16 mouse cellular contexts compared by ENCODE assay signal in the genomic region with DNA sequence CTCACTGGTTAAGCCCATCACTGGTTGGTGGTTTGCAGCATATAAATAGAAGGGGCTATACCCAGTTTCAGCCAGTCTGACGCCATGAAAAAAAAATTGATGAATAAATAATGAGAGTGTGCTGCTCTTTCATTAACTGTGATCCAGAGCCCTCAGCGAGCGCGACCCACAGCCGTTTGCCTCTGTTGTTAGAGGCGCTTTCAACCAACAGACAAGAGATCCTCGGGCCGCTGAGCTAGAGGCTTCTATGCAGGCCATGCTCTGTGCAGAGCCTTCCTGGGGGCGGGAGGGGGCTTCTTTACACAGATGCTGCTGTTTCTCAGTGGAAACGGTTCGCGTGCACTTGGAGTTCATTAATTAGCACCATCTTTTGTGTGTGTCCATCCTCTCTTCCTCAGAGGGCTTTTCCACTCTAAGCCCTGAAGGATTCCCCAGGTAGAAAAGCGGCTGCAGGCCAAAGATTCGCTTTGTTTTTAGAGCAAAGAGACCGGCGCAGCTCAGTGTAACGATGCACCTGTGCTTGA.
DNase-seq lines count a peak whose midpoint lies in the region; ATAC-seq lines count a peak whose summit lies in the region.
"Had no signal": no experiment of that assay in that cellular context is flagged by ENCODE, and none has a peak within 500 bp of the region (broad histone marks: within the 10 kb centered on the region; RNA-seq: fewer than 3 reads in every experiment).

No protein-coding gene starts in this region.

- H3K9me3 ChIP-seq in hindbrain, embryonic 10.5 days, result no peaks in the 10 kb centered on the region
- H3K9me3 ChIP-seq in hindbrain, embryonic 16.5 days (ENCODE audit: control insufficient read depth, low read length), result no peaks in the 10 kb centered on the region
- no peaks in the 10 kb centered on the region for H3K9me3 ChIP-seq in forebrain, embryonic 11.5 days (ENCODE audit: control insufficient read depth, low read length)
- H3K9me3 ChIP-seq in hindbrain, embryonic 14.5 days (ENCODE audit: control insufficient read depth, low read length), result no peaks in the 10 kb centered on the region
- H3K9me3 ChIP-seq: liver, embryonic 13.5 days had no signal

- H3K4me1 ChIP-seq in hindbrain, embryonic 10.5 days (replicated peaks), result peaks cover 26% of the 10 kb centered on the region
- peaks cover 5% of the 10 kb centered on the region for H3K4me1 ChIP-seq in hindbrain, embryonic 16.5 days (ENCODE audit: control insufficient read depth, insufficient read depth, low read depth, low read length)
- H3K4me1 ChIP-seq in forebrain, embryonic 11.5 days (replicated peaks; ENCODE audit: control insufficient read depth, insufficient read depth, low read length), result peaks cover 4% of the 10 kb centered on the region; the same call in 1 of the 2 replicates
- H3K4me1 ChIP-seq in hindbrain, embryonic 14.5 days (replicated peaks; ENCODE audit: control insufficient read depth, insufficient read depth, low read length), result peaks cover 3% of the 10 kb centered on the region; the same call in 1 of the 2 replicates
- H3K4me1 ChIP-seq: liver, embryonic 13.5 days; megakaryocyte, embryonic 14.5 days had no signal

- H3K9ac ChIP-seq in hindbrain, embryonic 16.5 days (ENCODE audit: low read depth, low read length), result no peak overlapping the region
- H3K9ac ChIP-seq in forebrain, embryonic 11.5 days (ENCODE audit: low read length), result no peak overlapping the region
- H3K9ac ChIP-seq in hindbrain, embryonic 14.5 days, result no peak overlapping the region
- H3K9ac ChIP-seq: liver, embryonic 13.5 days had no signal

- peaks cover 15% of the 10 kb centered on the region for H3K27me3 ChIP-seq in hindbrain, embryonic 10.5 days (ENCODE audit: insufficient read depth, poor library complexity, severe bottlenecking)
- no peaks in the 10 kb centered on the region for H3K27me3 ChIP-seq in hindbrain, embryonic 16.5 days (replicated peaks; ENCODE audit: control insufficient read depth, insufficient read depth, low read length)
- no peaks in the 10 kb centered on the region for H3K27me3 ChIP-seq in forebrain, embryonic 11.5 days (ENCODE audit: control insufficient read depth, insufficient read depth, low read length)
- H3K27me3 ChIP-seq in hindbrain, embryonic 14.5 days (ENCODE audit: control insufficient read depth, insufficient read depth, low read length), result no peaks in the 10 kb centered on the region
- H3K27me3 ChIP-seq: liver, embryonic 13.5 days; megakaryocyte, embryonic 14.5 days had no signal

- 68% methylated on average over 17 of the region's 17 CpGs for WGBS in hindbrain, embryonic 10.5 days
- WGBS in hindbrain, embryonic 16.5 days, result 41% methylated on average over 17 of the region's 17 CpGs
- WGBS in forebrain, embryonic 11.5 days, result 44% methylated on average over 17 of the region's 17 CpGs
- 37% methylated on average over 17 of the region's 17 CpGs for WGBS in hindbrain, embryonic 14.5 days

- no peak for ATAC-seq in hindbrain, embryonic 16.5 days
- ATAC-seq in forebrain, embryonic 11.5 days (replicated peaks; ENCODE audit: low FRiP score), result peak; percentile 64; the same call in 1 of the 2 replicates
- ATAC-seq in hindbrain, embryonic 14.5 days (ENCODE audit: low FRiP score), result no peak
- ATAC-seq: inflammation-experienced regulatory T-cells, adult 6 months; lung, postnatal 0 days; Patski had no signal

- H3K27ac ChIP-seq in hindbrain, embryonic 10.5 days, result peak overlapping the region; percentile 77
- H3K27ac ChIP-seq in hindbrain, embryonic 16.5 days (ENCODE audit: low read depth, low read length), result no peak overlapping the region
- peak overlapping the region; percentile 38; the same call in 1 of the 2 replicates for H3K27ac ChIP-seq in forebrain, embryonic 11.5 days (ENCODE audit: low read depth, low read length)
- H3K27ac ChIP-seq in hindbrain, embryonic 14.5 days, result 0 out of 2 replicates have a peak overlapping the region, but pooled peaks have one; percentile 5
- H3K27ac ChIP-seq: liver, embryonic 13.5 days had no signal

- peak; percentile 27 for DNase-seq in hindbrain, embryonic 10.5 days (ENCODE audit: low spot score)
- DNase-seq in forebrain, embryonic 11.5 days (ENCODE audit: low spot score), result peak; percentile 66
- no peak for DNase-seq in hindbrain, embryonic 14.5 days (ENCODE audit: low spot score)
- DNase-seq in retina, embryonic 14.5 days (ENCODE audit: low spot score), result peak; percentile 66
- no peak for DNase-seq in layer of hippocampus, postnatal 25 days (ENCODE audit: extremely low spot score in 1 of 2, low spot score in 1 of 2)
- DNase-seq in kidney, postnatal 25 days, result no peak
- DNase-seq: cerebellum, adult 11-12 months; heart, adult 11 months; liver, embryonic 13.5 days; thymus, postnatal 14 days had no signal

- no peak overlapping the region; the same call in 1 of the 2 replicates for H3K4me2 ChIP-seq in hindbrain, embryonic 16.5 days (ENCODE audit: low read length)
- no peak overlapping the region for H3K4me2 ChIP-seq in forebrain, embryonic 11.5 days (ENCODE audit: low read depth, low read length, severe bottlenecking)
- no peak overlapping the region for H3K4me2 ChIP-seq in hindbrain, embryonic 14.5 days (replicated peaks)
- H3K4me2 ChIP-seq: liver, embryonic 13.5 days had no signal

- no peak overlapping the region for H3K4me3 ChIP-seq in hindbrain, embryonic 10.5 days
- H3K4me3 ChIP-seq in hindbrain, embryonic 16.5 days (ENCODE audit: low read length), result no peak overlapping the region
- no peak overlapping the region for H3K4me3 ChIP-seq in forebrain, embryonic 11.5 days (ENCODE audit: low read depth, low read length)
- no peak overlapping the region for H3K4me3 ChIP-seq in hindbrain, embryonic 14.5 days (replicated peaks; ENCODE audit: low read length)
- H3K4me3 ChIP-seq: erythroblast, embryonic 14.5 days; liver, embryonic 13.5 days; megakaryocyte, embryonic 14.5 days had no signal

- no peaks in the 10 kb centered on the region for H3K36me3 ChIP-seq in hindbrain, embryonic 10.5 days
- no peaks in the 10 kb centered on the region for H3K36me3 ChIP-seq in hindbrain, embryonic 16.5 days (ENCODE audit: control insufficient read depth, insufficient read depth, low read length)
- H3K36me3 ChIP-seq in forebrain, embryonic 11.5 days (ENCODE audit: control insufficient read depth, insufficient read depth, low read length), result no peaks in the 10 kb centered on the region
- H3K36me3 ChIP-seq in hindbrain, embryonic 14.5 days (replicated peaks; ENCODE audit: control insufficient read depth, insufficient read depth), result no peaks in the 10 kb centered on the region
- H3K36me3 ChIP-seq: liver, embryonic 13.5 days had no signal

Comparison
In these comparisons a context has a peak if more than half of its experiments do, and no peak if none do; other contexts are left out.
1. DNase-seq: peak in hindbrain, embryonic 10.5 days (single experiment), forebrain, embryonic 11.5 days (single experiment) and retina, embryonic 14.5 days (single experiment); none in hindbrain, embryonic 14.5 days (single experiment), layer of hippocampus, postnatal 25 days (0 of 2) and kidney, postnatal 25 days (0 of 2).